Mouse (Mus musculus): ENCODE results near the gene Slc25a39.

DNA sequence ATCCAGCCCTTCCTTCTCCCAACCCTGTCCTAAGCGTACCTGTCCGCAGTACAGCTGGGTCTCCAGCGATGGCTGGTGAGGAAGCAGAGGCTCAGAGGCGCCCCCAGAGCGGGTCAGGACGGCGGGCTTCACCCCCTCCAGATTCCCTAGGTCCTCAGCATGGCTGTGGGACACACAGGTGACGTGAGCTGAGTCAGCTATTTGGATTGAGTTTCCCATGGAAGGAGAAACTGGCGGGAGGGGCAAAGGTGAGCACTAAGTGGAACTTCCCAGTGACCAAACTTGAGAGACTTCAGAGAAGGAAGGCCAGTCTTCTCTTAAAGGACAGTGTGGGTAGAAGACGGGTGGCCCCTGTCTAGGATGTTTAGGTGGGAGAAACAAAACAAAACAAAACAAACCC lies 49.4 kb downstream of the Slc25a39 start:
- no peak for TF ChIP-seq POLR2A (IDR thresholded peaks at IDR 0.05; ENCODE audit: low read depth, low read length)
- no peak for TF ChIP-seq CTCF (conservative IDR thresholded peaks at IDR 0.05; ENCODE audit: insufficient read depth, insufficient read length, low read depth, low read length)

Measured in kidney, adult 2 months (tissue).